Mouse (Mus musculus): ENCODE measurements around the gene Gm8947. TPM values are rescaled to one million over a fixed set of nuclear protein-coding genes. Genes with fewer than 3 reads are reported as not detected.

The Gm8947 gene
- polyA plus RNA-seq, 1 experiment from 2014 or later, result 0.23 TPM

DNA sequence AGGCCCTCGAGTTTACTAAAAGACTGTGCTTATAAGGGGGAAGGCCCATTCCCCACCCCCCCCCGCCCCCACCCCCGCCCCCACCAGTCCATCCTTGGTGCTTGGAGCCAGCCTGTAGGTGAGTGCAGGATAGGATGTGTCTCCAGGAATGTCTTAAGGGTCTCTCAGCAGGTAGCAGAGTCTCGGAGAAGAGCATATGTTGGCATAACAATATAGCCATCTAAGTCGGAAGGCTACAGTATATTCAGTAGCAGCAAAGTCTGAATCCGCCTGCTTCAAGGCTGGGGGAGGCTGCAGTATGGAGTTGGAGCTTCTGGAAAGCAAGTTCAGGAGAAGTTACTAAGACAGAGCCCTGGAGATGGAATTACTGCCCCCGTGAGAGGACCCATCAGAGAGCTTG is 27.9 kb downstream of the Gm8947 start:
- Histone ChIP-seq H3K4me3 (no peak overlapping the region), H3K36me3 (no peaks in the 10 kb centered on the region), H3K27ac (replicated peaks) (no peak overlapping the region), H3K9me3 (replicated peaks) (no peaks in the 10 kb centered on the region), H3K27me3 (ENCODE audit: low read depth, poor library complexity, severe bottlenecking) (no peaks in the 10 kb centered on the region), H3K4me1 (peaks cover 6% of the 10 kb centered on the region)
- no peak for DNase-seq (ENCODE audit: low spot score)
- WGBS, result 78% methylated on average over 7 of the region's 7 CpGs

DNA sequence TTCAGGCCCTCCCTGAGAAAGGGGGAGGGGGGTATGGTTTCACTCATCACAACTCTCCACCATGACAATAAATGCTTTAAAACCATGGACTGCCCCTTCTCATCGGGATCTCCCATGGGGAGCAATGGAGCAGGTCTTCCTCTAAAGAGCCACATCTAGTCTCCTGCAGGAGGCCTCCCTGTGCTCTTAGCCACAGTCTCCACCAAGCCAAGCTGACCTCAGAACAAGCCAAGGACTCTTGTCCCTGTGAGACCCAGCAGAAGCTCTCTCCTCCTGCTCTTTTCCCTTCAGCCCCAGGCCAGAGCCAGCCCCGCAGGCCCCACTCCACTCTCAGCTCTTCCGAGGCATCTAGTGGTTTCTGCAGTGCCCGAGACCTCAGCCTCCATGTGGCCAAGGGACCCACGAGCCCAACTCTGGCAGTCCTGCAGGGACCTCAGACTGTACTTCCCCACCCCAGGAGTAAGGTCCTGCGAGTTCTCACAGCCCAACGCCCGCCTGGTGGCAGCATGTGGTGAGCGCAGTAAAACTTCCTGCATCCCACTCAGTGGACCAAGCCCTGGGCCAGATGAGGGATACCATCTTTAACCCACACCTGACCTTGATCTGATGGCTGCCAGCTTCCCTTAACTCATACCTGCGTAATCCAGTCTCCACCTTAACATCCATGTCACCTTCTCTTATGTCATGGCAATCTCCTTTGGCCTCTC is 30.5 kb downstream of the Gm8947 start:
- DNase-seq (ENCODE audit: low spot score), result no peak
- Histone ChIP-seq H3K27ac (replicated peaks) (no peak overlapping the region), H3K4me3 (no peak overlapping the region), H3K36me3 (no peaks in the 10 kb centered on the region), H3K4me1 (no peaks in the 10 kb centered on the region), H3K27me3 (ENCODE audit: low read depth, poor library complexity, severe bottlenecking) (no peaks in the 10 kb centered on the region), H3K9me3 (replicated peaks) (no peaks in the 10 kb centered on the region)
- WGBS, result 84% methylated on average over 10 of the region's 10 CpGs

DNA sequence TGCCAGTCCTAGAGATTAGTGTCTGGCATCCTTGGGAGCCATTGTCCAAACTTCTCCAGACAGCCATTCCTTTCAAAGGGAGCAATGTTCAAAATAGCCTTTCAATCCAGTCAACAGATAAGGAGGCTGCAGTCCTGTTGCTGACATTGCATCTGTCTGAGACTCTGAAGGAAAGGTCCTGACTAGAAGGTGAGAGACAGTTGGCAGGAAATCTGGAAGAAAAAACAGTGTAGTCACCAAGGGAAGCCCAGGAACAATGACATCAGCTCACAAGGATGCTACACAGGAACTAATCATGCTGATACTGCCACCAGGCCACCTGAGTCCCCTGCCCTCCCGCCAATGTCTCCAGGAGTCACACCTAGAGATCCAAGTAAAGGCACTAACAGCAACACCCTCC is 31.2 kb downstream of the Gm8947 start:
- Histone ChIP-seq H3K4me1 (no peaks in the 10 kb centered on the region), H3K9me3 (replicated peaks) (no peaks in the 10 kb centered on the region), H3K27ac (replicated peaks) (no peak overlapping the region), H3K36me3 (no peaks in the 10 kb centered on the region), H3K27me3 (ENCODE audit: low read depth, poor library complexity, severe bottlenecking) (no peaks in the 10 kb centered on the region), H3K4me3 (no peak overlapping the region)
- WGBS, result 83% methylated on average over 1 of the region's 1 CpGs
- no peak for DNase-seq (ENCODE audit: low spot score)

DNA sequence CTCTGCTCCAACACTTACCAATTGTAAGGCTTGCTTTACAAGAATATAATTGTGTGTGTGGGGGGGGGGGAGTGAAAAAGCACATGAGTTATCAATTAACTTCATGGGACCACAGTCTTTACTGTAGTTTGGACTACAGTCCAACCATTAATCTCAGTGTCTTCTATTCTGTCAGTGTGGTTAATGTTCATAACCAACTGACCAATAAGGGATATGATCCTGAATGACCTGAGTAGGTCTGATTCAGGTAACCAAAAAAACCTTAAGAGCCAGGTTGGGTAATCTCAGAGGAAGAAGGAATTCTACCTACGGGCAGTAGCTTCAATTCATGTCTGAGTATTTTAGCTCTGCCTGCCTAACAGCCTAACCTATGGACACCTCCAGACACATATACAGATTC is 32.4 kb downstream of the Gm8947 start:
- 95% methylated on average over 1 of the region's 1 CpGs for WGBS
- Histone ChIP-seq H3K36me3 (no peaks in the 10 kb centered on the region), H3K9me3 (replicated peaks) (no peaks in the 10 kb centered on the region), H3K4me1 (no peaks in the 10 kb centered on the region), H3K4me3 (no peak overlapping the region), H3K27me3 (ENCODE audit: low read depth, poor library complexity, severe bottlenecking) (no peaks in the 10 kb centered on the region), H3K27ac (replicated peaks) (no peak overlapping the region)
- no peak for DNase-seq (ENCODE audit: low spot score)

DNA sequence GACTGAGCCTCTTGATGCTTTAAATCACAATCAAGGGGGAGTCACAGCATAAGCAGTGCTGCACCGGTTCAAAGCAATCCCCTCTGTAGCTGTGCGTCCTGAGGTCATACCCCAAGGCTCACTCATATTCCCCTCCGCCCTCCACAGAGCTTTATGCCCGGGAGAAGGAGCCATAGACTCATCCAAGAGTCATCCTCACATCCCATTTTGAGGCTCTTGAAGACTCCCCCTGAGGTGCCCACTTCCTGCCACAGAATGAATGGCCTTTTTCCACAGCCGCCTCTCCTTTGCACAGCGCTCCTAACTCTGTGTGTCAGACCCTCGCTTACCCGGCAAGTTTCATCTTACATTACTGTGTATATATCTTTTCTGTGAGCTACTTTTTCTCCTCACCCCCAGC is 35.3 kb downstream of the Gm8947 start:
- 87% methylated on average over 8 of the region's 8 CpGs for WGBS
- H3K4me1 ChIP-seq, result no peaks in the 10 kb centered on the region
- H3K9me3 ChIP-seq (replicated peaks), result no peaks in the 10 kb centered on the region
- H3K27ac ChIP-seq (replicated peaks), result no peak overlapping the region
- no peaks in the 10 kb centered on the region for H3K36me3 ChIP-seq
- no peak overlapping the region for H3K4me3 ChIP-seq
- H3K27me3 ChIP-seq (ENCODE audit: low read depth, poor library complexity, severe bottlenecking), result no peaks in the 10 kb centered on the region
- no peak for DNase-seq (ENCODE audit: low spot score)

DNA sequence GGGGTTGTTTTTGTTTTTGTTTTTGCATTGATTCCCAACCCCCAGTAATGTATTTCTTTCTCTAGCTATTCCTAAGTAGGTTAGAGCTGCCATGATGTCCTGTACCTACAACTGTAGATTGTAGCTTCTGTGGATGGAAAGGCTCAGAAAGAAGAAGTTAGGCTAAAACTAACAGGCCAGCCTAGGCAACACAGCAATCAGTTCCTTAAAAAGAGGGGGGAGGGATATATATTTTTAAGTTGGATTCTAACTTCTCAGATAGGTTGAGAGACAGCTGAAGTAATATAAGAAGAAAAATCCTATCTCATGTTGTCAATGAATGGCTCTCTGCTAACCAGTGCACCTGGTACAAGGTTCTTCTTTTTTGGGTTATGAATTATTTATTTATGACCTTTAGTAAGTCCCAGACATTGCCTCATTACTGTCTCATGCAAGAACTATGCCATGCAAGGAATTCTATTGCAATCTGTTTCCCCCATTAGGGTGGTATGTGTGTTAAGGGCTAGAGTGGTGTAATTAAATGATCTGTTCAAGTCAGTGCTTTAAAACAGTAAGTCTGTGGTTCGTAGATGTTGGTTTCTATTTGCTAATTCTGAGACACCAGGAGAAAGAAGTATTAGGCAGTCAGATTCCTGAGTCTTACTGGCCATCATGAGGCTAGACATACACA is 36.3 kb downstream of the Gm8947 start:
- Histone ChIP-seq H3K4me1 (no peaks in the 10 kb centered on the region), H3K27me3 (ENCODE audit: low read depth, poor library complexity, severe bottlenecking) (no peaks in the 10 kb centered on the region), H3K27ac (replicated peaks) (no peak overlapping the region), H3K36me3 (no peaks in the 10 kb centered on the region), H3K9me3 (replicated peaks) (no peaks in the 10 kb centered on the region), H3K4me3 (no peak overlapping the region)
- WGBS, result 88% methylated on average over 1 of the region's 1 CpGs
- DNase-seq (ENCODE audit: low spot score), result no peak

DNA sequence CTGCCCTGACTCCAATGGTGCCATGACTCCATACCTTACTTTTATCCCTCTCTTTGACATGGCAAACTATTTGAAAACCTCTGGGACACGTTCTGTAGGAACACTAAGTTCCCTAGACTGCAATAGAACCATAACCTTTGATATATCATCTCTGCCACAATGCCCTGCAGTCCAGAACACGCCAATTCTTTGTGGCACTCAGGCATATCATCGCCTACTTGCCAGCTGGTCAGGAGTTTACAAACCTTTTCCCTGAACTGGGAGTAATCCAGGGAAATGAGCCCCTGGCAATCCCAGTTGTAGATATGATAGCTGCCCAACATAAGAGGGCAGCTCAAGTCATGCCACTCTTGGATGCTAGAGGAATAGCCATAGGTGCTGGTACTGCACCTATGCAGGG is 40.2 kb downstream of the Gm8947 start:
- Histone ChIP-seq H3K27me3 (ENCODE audit: low read depth, poor library complexity, severe bottlenecking) (no peaks in the 10 kb centered on the region), H3K9me3 (replicated peaks) (no peaks in the 10 kb centered on the region), H3K4me1 (peaks cover 22% of the 10 kb centered on the region), H3K4me3 (no peak overlapping the region), H3K27ac (replicated peaks) (no peak overlapping the region), H3K36me3 (no peaks in the 10 kb centered on the region)
- WGBS, result 85% methylated on average over 3 of the region's 3 CpGs
- no peak for DNase-seq (ENCODE audit: low spot score)

DNA sequence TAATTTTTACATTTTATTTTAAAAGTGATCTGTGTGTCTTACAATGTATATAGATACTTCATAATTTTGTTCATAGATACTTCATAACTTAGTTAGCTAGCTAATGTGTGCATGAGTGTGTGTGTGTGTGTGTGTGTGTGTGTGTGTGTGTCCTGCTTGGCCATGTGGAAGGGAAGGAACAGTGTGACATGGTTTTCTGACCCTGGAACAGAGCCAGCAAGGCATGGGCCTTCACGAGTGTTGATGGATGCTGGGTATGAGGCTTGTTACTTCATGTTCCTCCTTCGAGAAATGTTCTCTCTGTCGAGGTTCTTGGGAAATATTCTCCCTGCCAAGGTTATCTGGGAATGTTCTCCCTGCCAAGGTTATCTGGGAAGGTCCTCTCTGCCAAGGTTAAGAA is 41.6 kb downstream of the Gm8947 start:
- no peaks in the 10 kb centered on the region for H3K9me3 ChIP-seq (replicated peaks)
- H3K27ac ChIP-seq (replicated peaks), result no peak overlapping the region
- no peak for DNase-seq (ENCODE audit: low spot score)
- WGBS, result 90% methylated on average over 3 of the region's 3 CpGs
- peaks cover 22% of the 10 kb centered on the region for H3K4me1 ChIP-seq
- H3K27me3 ChIP-seq (ENCODE audit: low read depth, poor library complexity, severe bottlenecking), result no peaks in the 10 kb centered on the region
- H3K36me3 ChIP-seq, result no peaks in the 10 kb centered on the region
- H3K4me3 ChIP-seq, result no peak overlapping the region

DNA sequence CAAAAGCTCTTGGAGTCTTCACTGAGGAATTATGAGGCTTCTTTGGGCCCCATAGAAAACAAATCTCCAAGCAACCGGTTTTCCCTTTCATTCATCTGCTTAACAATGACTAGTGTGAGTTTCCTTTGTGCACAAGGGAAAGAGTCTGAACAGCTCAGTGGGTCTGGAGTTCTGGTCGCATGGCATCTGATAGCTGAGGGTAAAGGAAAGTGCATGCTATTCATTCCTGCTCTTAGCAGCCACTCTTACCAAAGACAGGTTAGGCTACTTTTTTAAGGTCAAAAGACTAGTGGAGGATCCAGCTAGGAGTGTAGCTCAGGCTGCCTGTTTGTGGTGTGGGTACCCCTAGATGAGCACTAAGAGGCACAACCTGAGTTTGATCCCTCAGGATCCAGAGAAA is 43.4 kb downstream of the Gm8947 start:
- peaks cover 22% of the 10 kb centered on the region for H3K4me1 ChIP-seq
- WGBS, result 18% methylated on average over 2 of the region's 2 CpGs
- H3K36me3 ChIP-seq, result no peaks in the 10 kb centered on the region
- peak; percentile 25 for DNase-seq (ENCODE audit: low spot score)
- H3K9me3 ChIP-seq (replicated peaks), result peaks cover 3% of the 10 kb centered on the region; the same call in 1 of the 2 replicates
- H3K4me3 ChIP-seq, result no peak overlapping the region
- H3K27ac ChIP-seq (replicated peaks), result peak overlapping the region; percentile 76
- no peaks in the 10 kb centered on the region for H3K27me3 ChIP-seq (ENCODE audit: low read depth, poor library complexity, severe bottlenecking)

DNA sequence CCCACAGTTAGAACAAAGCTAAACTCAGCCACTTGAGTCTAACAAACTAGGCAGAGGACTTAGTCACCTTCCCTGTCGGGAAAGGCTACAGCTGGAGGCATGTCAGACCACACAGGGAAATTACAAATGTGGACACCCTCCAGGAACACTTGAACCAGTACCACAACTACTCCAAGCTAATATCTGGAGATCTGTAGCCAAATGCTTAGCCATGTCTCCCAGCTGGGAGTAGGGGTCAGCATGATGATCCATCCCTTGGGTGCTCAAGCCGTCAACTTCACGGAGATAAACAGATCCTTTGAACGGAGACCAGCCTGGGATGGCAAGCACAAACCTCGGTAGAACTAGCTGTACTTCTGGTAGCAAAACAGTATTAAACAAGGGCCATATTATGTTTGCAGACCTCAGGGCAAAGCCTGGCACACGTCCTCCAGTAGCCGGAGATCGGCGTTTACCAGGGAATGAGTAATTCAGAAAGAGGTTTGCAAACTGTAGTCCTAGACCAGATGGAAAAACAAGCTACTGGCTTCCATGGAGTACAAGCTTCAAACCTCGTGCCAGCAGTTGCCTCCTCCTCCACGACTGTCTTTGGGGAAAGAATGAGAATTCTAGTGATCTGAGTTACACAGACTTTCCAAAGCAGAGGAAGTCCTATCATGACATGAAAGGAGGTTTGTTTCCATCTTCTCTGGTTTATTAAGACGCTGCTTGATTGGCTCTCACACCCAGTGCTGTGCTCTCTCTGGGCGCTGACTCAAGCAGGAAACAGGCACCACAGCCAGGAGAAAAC is 44.2 kb downstream of the Gm8947 start:
- H3K4me1 ChIP-seq, result peaks cover 22% of the 10 kb centered on the region
- no peak overlapping the region for H3K4me3 ChIP-seq
- no peaks in the 10 kb centered on the region for H3K27me3 ChIP-seq (ENCODE audit: low read depth, poor library complexity, severe bottlenecking)
- H3K9me3 ChIP-seq (replicated peaks), result peaks cover 3% of the 10 kb centered on the region; the same call in 1 of the 2 replicates
- no peaks in the 10 kb centered on the region for H3K36me3 ChIP-seq
- no peak for DNase-seq (ENCODE audit: low spot score)
- peak overlapping the region; percentile 76 for H3K27ac ChIP-seq (replicated peaks)
- 84% methylated on average over 13 of the region's 13 CpGs for WGBS

DNA sequence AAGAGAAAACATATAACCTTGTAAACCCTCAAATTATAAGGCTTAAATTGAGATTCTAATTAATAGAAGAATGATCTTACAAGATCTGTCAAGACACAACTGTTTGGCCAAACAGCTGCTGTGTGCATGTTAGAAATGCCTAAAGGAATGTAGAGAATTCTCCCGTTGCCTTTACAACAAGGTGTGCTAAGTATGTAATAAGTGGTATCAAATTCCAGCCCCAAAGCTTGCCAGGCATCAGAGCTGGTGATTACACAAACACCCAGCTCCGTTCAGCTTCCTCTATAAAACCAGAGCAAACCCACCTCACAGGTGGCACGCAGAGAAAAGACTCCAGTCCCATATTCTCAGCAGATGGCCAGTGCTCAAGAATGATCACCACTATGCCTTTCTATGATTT is 45.6 kb downstream of the Gm8947 start:
- 86% methylated on average over 3 of the region's 3 CpGs for WGBS
- peaks cover 3% of the 10 kb centered on the region; the same call in 1 of the 2 replicates for H3K9me3 ChIP-seq (replicated peaks)
- no peak overlapping the region for H3K4me3 ChIP-seq
- H3K36me3 ChIP-seq, result no peaks in the 10 kb centered on the region
- no peak overlapping the region for H3K27ac ChIP-seq (replicated peaks)
- H3K27me3 ChIP-seq (ENCODE audit: low read depth, poor library complexity, severe bottlenecking), result no peaks in the 10 kb centered on the region
- no peak for DNase-seq (ENCODE audit: low spot score)
- H3K4me1 ChIP-seq, result peaks cover 22% of the 10 kb centered on the region

DNA sequence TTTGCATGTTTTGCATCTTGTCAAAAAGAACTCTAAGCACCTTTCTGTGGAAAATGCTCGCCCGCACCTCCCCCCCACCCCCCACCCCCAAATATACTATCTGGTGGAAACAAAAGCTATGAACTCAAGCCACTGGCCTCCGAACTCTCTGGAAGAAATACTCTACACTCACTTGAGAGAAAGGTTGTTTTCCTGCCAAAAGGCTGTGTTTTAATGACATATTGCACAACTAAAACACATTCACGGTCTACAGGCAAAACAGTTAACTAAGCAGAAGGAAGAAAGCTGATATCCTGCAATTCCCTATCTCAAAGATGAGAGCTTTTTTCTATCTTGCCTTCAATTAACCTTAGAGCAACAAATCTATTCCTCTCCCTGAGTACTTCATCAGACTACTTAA is 51.2 kb downstream of the Gm8947 start:
- no peaks in the 10 kb centered on the region for H3K36me3 ChIP-seq
- 90% methylated on average over 4 of the region's 4 CpGs for WGBS
- H3K27ac ChIP-seq (replicated peaks), result no peak overlapping the region
- no peak overlapping the region for H3K4me3 ChIP-seq
- H3K27me3 ChIP-seq (ENCODE audit: low read depth, poor library complexity, severe bottlenecking), result no peaks in the 10 kb centered on the region
- DNase-seq (ENCODE audit: low spot score), result no peak
- peaks cover 3% of the 10 kb centered on the region; the same call in 1 of the 2 replicates for H3K9me3 ChIP-seq (replicated peaks)
- H3K4me1 ChIP-seq, result no peaks in the 10 kb centered on the region

Measured in midbrain, embryonic 10.5 days (tissue).